Mouse (Mus musculus): ENCODE data around the gene Olfr1440.

The Olfr1440 gene

GRCm38 (mm10) chr19:12386979-12387378 lies at the start of gene Olfr1440:
Gene Olfr1440, plus strand, starts transcription at chr19:12387279.
- no peak for DNase-seq (ENCODE audit: low read depth in 2 of 2, low spot score in 2 of 2)

DNA sequence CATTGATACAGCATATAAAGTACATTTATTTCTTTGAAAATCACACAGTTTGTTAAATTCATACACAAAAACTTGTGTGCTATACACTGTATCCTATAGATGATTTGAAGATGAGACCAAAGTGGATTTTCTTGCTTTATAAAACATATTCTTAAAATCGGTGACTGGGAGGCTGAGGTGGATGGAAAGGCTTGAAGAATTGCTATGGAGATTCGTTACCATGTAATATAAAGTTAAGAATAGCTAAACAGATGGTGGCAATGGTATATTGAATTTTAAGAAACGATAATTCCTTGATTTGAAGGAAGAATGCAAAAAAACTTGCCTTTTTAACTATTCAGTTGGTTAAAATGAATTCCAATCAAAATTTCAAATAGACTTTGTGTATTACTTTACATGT lies 14.1 kb upstream of the Olfr1440 start:
- no peak for DNase-seq (ENCODE audit: low read depth in 2 of 2, low spot score in 2 of 2)

GRCm38 (mm10) chr19:12374465-12375025 lies 12.5 kb upstream of the Olfr1440 start:
- no peak for DNase-seq (ENCODE audit: low read depth in 2 of 2, low spot score in 2 of 2)

DNA sequence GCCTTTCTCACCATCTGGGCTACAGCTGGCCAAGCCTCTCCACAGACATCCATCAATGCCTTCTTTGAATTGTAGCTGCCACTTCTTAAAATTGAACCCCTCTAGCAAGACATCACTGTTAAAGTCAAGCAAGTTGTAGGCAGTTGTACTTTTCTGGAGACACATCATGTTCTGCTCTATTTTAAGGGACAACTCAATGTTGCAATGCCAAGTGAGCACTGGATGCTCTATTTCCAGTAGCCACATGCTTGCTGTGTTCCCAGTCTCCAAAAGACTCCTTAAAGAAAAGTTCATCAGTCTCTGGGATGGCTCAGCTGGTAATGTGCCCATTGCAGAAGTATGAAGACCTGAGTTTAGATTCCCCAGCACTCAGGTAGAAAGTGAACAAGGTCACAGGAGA lies 26.7 kb downstream of the Olfr1440 start:
- DNase-seq (ENCODE audit: low read depth in 2 of 2, low spot score in 2 of 2) = no peak

GRCm38 (mm10) chr19:12417361-12417760 lies 30.3 kb downstream of the Olfr1440 start, which contains the start of gene Olfr1441:
Gene Olfr1441, plus strand, starts transcription at chr19:12417433.
- no peak for DNase-seq (ENCODE audit: low read depth in 2 of 2, low spot score in 2 of 2)

DNA sequence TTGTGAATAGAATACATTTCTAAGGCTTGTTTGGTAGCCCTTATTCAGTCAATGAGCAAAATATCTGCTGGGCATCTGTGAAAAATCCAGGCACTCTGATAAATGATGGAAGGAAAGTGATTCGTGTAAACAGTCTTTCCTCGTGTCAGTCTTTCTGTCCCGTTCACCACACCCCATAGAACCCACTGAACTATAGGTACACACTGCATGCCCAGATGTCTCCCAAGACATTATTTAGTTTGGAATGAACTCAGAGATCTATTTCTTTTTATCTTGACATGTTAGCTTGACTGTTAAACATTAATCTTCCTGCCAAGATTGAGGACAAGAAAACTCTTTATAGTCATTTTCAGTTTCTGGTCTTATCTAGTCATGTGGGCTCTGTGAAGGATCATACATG lies 31.2 kb downstream of the Olfr1440 start:
- DNase-seq (ENCODE audit: low read depth in 2 of 2, low spot score in 2 of 2) = no peak

- no peak for DNase-seq (ENCODE audit: low read depth in 2 of 2, low spot score in 2 of 2)
Measured at GRCm38 (mm10) chr19:12420555-12420954, 33.5 kb downstream of the Olfr1440 start.

DNA sequence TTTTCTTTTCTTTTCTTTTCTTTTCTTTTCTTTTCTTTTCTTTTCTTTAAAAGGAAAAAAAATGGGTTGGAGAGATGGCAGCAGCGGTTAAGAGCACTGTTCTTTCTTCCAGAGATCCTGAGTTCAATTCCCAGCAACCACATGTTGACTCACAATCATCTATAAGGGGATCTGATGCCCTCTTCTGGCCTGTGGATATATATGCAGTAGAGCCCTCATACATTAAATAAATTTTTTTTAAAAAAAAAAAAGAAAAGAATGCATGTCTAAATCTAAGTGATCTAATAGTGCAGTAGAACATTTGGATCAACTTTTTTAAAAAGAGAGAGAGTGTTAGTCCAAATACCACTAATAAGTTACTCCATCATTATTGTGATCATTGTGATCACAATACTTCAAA lies 34.6 kb downstream of the Olfr1440 start:
- no peak for DNase-seq (ENCODE audit: low read depth in 2 of 2, low spot score in 2 of 2)

- DNase-seq (ENCODE audit: low read depth in 2 of 2, low spot score in 2 of 2) = no peak
Measured at GRCm38 (mm10) chr19:12427101-12427500, 40.0 kb downstream of the Olfr1440 start.

- no peak for DNase-seq (ENCODE audit: low read depth in 2 of 2, low spot score in 2 of 2)
Measured at GRCm38 (mm10) chr19:12427605-12428004, 40.5 kb downstream of the Olfr1440 start, which contains the start of gene Pfpl. Gene Pfpl, plus strand, starts transcription at chr19:12427905.

GRCm38 (mm10) chr19:12433033-12433432 lies 46.0 kb downstream of the Olfr1440 start:
- peak; percentile 2 to 11 for DNase-seq (ENCODE audit: low read depth in 2 of 2, low spot score in 2 of 2)

DNA sequence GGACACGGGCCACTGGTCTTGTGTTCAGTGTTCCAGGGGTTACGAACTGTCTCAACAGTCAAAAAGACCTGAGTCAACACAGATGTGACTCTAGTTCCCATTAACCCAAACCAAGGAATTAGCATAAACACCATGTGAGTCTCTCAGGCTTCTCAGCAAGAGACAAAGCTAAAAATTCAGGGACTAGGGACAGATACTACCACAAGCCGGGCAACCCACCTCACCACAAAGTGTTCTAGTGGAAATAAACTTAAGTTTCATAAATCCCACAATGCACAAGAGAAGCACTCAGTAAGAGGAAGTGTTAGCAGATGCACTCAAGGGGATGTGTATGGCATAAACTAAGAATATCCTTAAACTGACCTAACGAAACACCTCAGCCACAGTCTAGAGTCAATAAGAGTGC lies 47.9 kb downstream of the Olfr1440 start:
- no peak for DNase-seq (ENCODE audit: low read depth in 2 of 2, low spot score in 2 of 2)

GRCm38 (mm10) chr19:12435750-12436524 lies 48.9 kb downstream of the Olfr1440 start:
- no peak for DNase-seq (ENCODE audit: low read depth in 2 of 2, low spot score in 2 of 2)

- DNase-seq (ENCODE audit: low read depth in 2 of 2, low spot score in 2 of 2) = no peak
Measured at GRCm38 (mm10) chr19:12439581-12439980, 52.5 kb downstream of the Olfr1440 start.

DNA sequence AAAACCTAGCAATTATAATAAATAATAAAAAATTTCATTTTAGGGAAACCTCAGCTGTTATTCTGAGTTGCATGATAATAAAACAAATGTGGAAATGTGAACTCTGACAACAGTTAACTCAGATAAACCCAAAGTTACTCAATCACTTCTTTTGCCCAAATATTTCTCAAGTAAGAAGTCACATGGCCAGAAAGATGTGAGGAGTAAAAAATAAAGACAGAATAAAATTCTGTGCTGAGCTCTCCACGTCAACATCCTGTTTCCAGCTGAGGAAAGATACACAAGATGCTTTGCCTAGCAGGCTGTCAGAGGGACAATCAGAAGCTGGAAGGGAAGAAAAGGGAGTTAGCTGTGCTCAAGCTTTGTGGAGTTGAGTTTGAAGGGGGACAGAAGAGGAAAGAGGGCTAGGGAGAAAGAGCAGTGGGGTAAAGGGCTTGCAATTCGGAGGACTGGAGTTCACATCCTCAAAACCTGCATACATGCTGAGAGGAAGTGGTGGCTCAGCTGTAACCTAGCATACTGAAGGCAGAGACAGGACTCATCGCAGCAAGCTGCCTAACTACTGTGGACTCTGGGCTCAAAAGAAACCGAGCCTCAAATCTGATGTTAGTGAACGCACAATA lies 53.1 kb downstream of the Olfr1440 start:
- no peak for DNase-seq (ENCODE audit: low read depth in 2 of 2, low spot score in 2 of 2)

DNA sequence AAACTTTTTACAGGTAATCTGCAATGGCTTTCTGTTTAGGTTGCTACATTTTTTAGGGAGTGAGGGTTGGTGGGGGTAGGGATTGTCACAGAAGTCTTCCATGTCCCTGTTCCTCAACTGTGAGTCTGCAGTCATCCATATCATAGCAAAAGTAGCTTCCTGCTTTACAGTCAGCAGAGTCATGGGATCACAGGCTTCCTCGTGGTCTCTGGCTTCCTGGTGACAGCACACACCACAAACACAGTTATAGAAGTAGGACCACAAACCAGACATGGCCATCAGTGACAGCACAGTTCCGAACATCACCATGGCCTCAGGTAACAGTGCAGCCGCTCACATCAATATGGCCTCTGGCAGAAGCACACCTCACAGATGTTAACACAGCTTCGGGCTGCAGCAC lies 55.5 kb downstream of the Olfr1440 start:
- no peak for DNase-seq (ENCODE audit: low read depth in 2 of 2, low spot score in 2 of 2)

DNA sequence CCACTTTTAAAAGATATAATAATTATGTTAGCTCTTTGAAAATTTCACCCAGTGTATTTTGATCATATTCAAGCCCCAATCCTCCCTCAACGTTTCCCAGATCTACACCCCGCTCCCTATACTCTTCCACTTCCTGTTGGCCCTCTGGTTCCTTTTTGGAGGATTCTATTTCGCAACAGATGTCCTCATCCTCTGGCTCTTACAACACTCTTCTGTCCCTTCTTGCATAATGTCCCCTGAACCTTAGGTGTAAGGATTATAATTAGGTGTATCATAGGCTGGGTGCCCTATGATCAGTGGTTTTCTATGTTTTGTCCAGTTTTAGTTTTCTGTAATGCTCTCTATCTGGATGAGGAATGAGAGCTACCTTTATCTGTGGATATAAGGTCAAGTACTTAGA lies 57.9 kb downstream of the Olfr1440 start:
- no peak for DNase-seq (ENCODE audit: low read depth in 2 of 2, low spot score in 2 of 2)

Measured in CD8-positive naive resting alpha-beta T cell, adult 2 months (primary cell).